Mouse (Mus musculus) C2C12 (cell line): Measurements from ENCODE around the gene Gm3952. TPM values are rescaled to one million over a fixed set of nuclear protein-coding genes. Genes with fewer than 3 reads are reported as not detected.

Experiments
- H3K27me3 ChIP-seq: one replicate; pipeline ENCODE4 v1.6.1; 2011; ENCODE audit not compliant: control insufficient read depth, insufficient read depth, insufficient read length
- H3K36me3 ChIP-seq: one replicate; pipeline ENCODE4 v1.6.1; 2011; ENCODE audit not compliant: control insufficient read depth, insufficient read depth
- H3K4me3 ChIP-seq: one replicate; pipeline ENCODE4 v1.5.1; 2011; ENCODE audit warnings: mild to moderate bottlenecking, control low read depth; ENCODE audit not compliant: poor library complexity, insufficient read depth, severe bottlenecking
- H3K79me2 ChIP-seq: one replicate; pipeline ENCODE4 v1.6.1; 2011; ENCODE audit not compliant: control insufficient read depth, insufficient read depth
- H3K79me3 ChIP-seq: one replicate; pipeline ENCODE4 v1.6.1; 2011; ENCODE audit warnings: low read depth, control low read depth
- H3ac ChIP-seq: one replicate; pipeline ENCODE3; 2011; ENCODE audit warnings: low read depth; ENCODE audit not compliant: control insufficient read depth, insufficient read length
- CEBPB ChIP-seq: IDR thresholded peaks from one replicate; pipeline ENCODE4 v1.6.1; 2011; ENCODE audit warnings: low read depth, mild to moderate bottlenecking, control low read depth, moderate library complexity
- CTCF ChIP-seq: IDR thresholded peaks from one replicate; pipeline ENCODE4 v1.5.1; 2011; ENCODE audit not compliant: control insufficient read depth, insufficient read depth, insufficient read length
- FOSL1 ChIP-seq: IDR thresholded peaks from one replicate; pipeline ENCODE4 v1.8.0; 2011; ENCODE audit warnings: mild to moderate bottlenecking, low read length; ENCODE audit not compliant: poor library complexity, insufficient read depth, severe bottlenecking
- MAX ChIP-seq: IDR thresholded peaks from one replicate; pipeline ENCODE4 v1.6.1; 2011; ENCODE audit warnings: mild to moderate bottlenecking, control low read depth
- MYOD1 ChIP-seq: IDR thresholded peaks from one replicate; pipeline ENCODE4 v1.6.1; 2011; ENCODE audit warnings: low read depth; ENCODE audit not compliant: control insufficient read depth, insufficient read length
- MYOG ChIP-seq: IDR thresholded peaks from one replicate; pipeline ENCODE4 v1.6.1; 2011; ENCODE audit not compliant: control insufficient read depth, insufficient read length; ENCODE audit errors: extremely low read depth
- USF1 ChIP-seq: IDR thresholded peaks from one replicate; pipeline ENCODE4 v1.6.1; 2011; ENCODE audit warnings: low read depth, mild to moderate bottlenecking, control low read depth, moderate library complexity
- polyA plus RNA-seq: library from polyadenylated mRNA; unstranded; fragments of >200 nt; fragmentation: generic; extraction: Trizol; gene quantifications from one replicate; pipeline ENCODE4 v1.2.1, GENCODE M21; 2012; ENCODE audit warnings: missing spikeins

Gm3952 gene
- polyA plus RNA-seq, 1 experiment = not detected

DNA sequence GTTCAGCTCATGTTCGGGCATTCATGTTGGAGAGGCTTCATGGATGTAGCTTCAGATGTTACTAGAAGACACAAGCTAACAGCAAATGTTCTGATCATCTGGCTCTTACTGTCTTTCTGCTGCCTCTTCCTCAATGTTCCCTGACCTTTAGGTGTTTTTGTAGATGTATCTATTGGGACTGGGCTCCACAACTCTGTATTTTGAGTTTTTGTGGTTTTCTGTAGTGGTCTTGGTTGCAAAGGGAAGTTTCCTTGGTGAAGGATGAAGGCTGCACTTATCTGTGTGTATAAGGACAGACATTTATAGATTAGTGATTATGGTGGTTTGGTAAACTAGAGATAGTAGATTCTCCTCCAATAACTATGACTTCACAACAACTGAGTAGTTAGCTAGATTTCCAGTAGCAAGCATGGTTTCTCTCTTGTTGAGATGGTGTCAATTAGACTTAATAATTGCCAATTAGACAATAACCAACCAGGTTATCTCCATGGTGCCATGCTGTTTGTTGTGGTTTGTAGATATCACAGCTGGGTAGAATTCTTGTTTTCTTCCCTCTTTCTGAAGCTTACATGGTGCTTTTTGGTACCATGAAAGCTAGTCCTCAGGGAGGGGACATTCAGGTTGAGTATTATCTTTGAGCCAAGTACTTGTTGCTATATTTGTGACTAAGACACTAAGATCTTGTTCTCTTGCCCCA lies 101.6 kb downstream of the Gm3952 start:
- peaks cover 99% of the 10 kb centered on the region for H3K79me3 ChIP-seq
- no peaks in the 10 kb centered on the region for H3K27me3 ChIP-seq
- peaks cover 30% of the 10 kb centered on the region for H3K36me3 ChIP-seq
- H3K79me2 ChIP-seq = peaks cover 100% of the 10 kb centered on the region
- TF ChIP-seq MAX = no peak
- no peak for TF ChIP-seq MYOD1
- TF ChIP-seq MYOG = no peak
- TF ChIP-seq FOSL1 = no peak
- TF ChIP-seq CTCF = no peak
- TF ChIP-seq USF1 = no peak
- no peak for TF ChIP-seq CEBPB
- H3K4me3 ChIP-seq = no peak overlapping the region
- no peak overlapping the region for H3ac ChIP-seq

Other genes starting within 250 kb of the Gm3952 start
- gene Itgb1, start 113.0 kb downstream of the Gm3952 start, polyA plus RNA-seq = 184 TPM